Mouse (Mus musculus) lung, adult 2 months (tissue): ENCODE results near the gene Reep3. TPM values are rescaled to one million over a fixed set of nuclear protein-coding genes. Genes with fewer than 3 reads are reported as not detected.
A peak's percentile ranks its signal among the peaks of the same experiment; 100 is the strongest.

Experiments
- DNase-seq: peaks from one replicate; pipeline ENCODE4 v3.0.0; 2022
- H3K4me1 ChIP-seq: fragments of 200-500 bp; 2 replicates; pipeline ENCODE4 v1.6.1; 2011; ENCODE audit warnings: low read length; ENCODE audit not compliant: control insufficient read depth, insufficient read depth
- H3K4me3 ChIP-seq: fragments of 200-500 bp; replicated peaks from 2 replicates; pipeline ENCODE3; 2011; ENCODE audit warnings: low read depth, mild to moderate bottlenecking, control low read depth, low read length; ENCODE audit errors: extremely low read depth
- CTCF ChIP-seq: fragments of 200-500 bp; IDR thresholded peaks from 2 replicates; pipeline ENCODE4 v1.5.1; 2011; ENCODE audit warnings: mild to moderate bottlenecking, low read length, control low read depth; ENCODE audit not compliant: insufficient read depth
- POLR2A ChIP-seq: fragments of 200-500 bp; IDR thresholded peaks from 2 replicates; pipeline ENCODE4 v1.6.1; 2011; ENCODE audit warnings: low read depth, mild to moderate bottlenecking, control low read depth, low read length, borderline replicate concordance; ENCODE audit errors: extremely low read depth
- WGBS: fragments of 180-500 bp; shearing (Covaris S2); methylation state at CpG from one replicate; pipeline ENCODE4 v1.1.7; 2018; 5-methylcytosine and 5-hydroxymethylcytosine counted together
- polyA plus RNA-seq: library from polyadenylated mRNA; depleted of rRNA; stranded (reverse); fragments of >200 nt; gene quantifications from 2 replicates; pipeline ENCODE4 v1.2.3, GENCODE M21; 2012

Gene Reep3
- polyA plus RNA-seq, 1 experiment = 26.5 TPM

DNA sequence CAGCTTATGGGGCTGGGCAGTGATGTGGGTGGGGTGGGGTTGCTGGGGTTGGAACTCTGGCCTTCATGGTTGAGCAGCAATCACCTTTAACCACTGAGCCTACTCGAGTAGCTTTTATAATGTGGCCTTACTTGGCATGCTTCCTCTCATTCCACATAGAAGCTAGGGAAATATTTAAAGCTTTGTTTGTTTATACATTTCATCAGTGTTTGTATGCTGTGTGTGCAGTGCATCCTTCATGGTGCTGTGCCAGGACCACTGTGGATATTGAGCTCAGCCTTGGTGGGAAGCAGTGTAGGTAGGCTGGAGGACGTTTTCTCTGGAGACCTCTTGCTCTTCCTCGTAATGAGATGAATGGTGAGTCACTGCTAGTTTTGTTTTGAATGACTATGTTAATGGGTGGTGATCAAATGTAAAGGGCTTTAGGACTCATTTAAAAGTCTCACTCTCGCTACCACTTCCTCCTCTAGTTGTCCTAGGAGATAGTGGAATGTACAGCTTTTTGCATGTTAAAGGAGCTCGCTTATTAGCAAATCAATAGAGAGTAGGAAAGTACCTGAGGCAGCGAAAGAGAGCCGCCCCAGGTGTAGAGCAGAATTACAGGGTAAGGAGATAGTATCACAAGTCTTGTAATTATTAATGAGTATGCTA lies 3.4 kb upstream of the Reep3 start:
- WGBS = 46% methylated on average over 7 of the region's 7 CpGs
- Histone ChIP-seq H3K4me1 (peaks cover 42% of the 10 kb centered on the region), H3K4me3 (no peak overlapping the region)
- TF ChIP-seq CTCF (no peak), POLR2A (no peak)
- no peak for DNase-seq

DNA sequence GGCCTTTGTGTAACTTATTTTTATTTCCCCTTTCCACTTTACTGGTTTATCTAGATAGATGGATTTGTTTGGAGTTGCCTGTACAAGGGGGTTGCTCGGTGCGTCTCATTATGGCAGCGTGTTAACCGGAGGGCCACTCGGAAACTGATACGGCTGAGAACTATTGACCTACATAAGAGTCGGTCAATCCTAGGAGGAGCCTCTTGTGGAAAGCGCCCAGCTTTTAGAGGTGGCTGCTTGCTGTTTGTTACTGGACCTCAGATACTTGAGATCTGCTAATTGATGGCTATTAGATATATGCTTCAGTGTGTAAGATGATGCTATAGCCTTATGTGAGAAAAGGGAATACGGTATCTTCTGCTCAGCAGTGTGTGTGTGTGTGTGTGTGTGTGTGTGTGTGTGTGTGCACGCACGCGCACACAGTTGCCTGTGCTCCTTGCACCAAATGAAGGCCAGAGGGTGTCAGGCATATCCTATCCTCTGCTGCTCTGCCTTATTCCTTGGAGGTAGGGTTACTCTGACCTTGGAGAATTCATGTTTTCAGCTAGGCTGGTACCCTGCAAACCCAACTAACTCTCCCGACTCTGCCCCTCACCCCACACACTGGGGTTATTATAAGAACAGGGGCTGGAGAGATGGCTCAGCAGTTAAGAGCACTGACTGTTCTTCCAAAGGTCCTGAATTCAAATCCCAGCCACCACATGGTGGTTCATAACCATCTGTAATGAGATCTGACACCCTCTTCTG lies 2.6 kb upstream of the Reep3 start:
- H3K4me3 ChIP-seq = no peak overlapping the region
- no peak for DNase-seq
- 61% methylated on average over 13 of the region's 13 CpGs for WGBS
- H3K4me1 ChIP-seq = peaks cover 39% of the 10 kb centered on the region
- no peak for TF ChIP-seq POLR2A

DNA sequence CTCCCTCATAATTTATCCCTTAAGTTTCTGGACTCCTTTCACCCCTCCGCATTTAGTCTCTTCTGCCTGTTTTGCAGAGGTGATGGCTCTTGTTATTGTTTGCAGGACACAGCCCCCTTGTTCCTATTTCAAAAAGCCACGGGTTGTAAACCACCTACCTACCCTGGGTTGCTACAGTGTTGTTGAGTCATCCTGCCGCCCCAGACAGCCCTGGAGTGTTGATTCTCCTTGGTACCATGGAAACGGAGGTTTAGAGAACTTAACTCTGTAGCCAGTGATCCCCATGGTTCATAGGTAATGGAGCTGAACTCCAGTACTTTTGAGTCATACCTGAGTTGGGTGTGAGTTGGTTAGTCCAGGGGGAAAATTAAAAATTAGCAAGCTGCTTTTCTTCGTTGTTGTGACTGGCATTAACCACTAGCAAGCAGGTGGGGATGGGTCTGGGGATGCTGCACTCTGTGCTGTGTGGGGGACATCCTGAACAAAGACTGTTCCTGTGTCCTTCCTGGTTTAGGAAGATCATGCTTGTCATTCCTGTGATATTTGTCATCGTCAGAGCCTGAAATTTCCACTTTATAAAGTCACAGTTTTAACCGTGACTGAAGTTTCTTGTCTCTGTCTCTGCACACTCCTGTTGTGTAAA lies 1.8 kb upstream of the Reep3 start:
- no peak overlapping the region for H3K4me3 ChIP-seq
- DNase-seq = no peak
- 23% methylated on average over 7 of the region's 7 CpGs for WGBS
- peaks cover 38% of the 10 kb centered on the region for H3K4me1 ChIP-seq
- TF ChIP-seq POLR2A (no peak), CTCF (no peak)

DNA sequence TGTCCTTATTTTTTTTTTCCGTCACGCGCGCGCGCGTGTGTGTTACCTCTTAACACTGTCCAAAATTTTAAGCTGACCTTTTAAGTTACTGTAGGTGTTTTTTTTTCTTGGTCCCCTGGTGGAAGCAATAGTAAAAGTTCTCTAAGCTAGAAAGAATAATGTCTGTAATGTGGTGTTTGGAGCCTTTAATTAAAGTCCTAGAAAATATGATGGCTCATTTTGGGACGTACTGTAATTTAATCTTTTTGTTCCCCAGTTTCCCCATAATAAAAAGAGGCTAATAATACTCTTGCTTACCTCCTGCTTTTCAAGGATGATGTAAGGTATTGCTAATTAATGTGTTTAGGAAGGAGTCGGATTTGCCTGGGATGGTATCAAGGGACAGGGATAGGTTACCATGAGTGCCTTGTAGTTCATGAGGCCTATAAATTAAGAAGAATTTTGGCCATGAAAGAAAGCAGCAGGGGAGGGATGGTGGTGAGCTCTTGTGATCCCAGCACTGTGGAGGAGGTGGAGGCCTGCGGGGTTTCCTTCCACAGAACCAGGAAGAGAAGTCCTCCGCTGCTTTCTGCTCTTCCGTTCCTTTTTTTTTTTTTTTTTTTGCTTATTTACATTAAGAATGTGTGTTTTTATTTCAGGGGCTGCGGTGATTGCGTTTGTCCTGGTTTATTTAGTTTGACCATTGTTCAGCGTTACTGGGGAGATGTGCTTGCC lies 849 bp upstream of the Reep3 start:
- DNase-seq = no peak
- peaks cover 32% of the 10 kb centered on the region for H3K4me1 ChIP-seq
- whole genome bisulfite sequencing = 4% methylated on average over 15 of the region's 15 CpGs
- H3K4me3 ChIP-seq = peak overlapping the region; percentile 50
- TF ChIP-seq POLR2A (no peak), CTCF (no peak)

DNA sequence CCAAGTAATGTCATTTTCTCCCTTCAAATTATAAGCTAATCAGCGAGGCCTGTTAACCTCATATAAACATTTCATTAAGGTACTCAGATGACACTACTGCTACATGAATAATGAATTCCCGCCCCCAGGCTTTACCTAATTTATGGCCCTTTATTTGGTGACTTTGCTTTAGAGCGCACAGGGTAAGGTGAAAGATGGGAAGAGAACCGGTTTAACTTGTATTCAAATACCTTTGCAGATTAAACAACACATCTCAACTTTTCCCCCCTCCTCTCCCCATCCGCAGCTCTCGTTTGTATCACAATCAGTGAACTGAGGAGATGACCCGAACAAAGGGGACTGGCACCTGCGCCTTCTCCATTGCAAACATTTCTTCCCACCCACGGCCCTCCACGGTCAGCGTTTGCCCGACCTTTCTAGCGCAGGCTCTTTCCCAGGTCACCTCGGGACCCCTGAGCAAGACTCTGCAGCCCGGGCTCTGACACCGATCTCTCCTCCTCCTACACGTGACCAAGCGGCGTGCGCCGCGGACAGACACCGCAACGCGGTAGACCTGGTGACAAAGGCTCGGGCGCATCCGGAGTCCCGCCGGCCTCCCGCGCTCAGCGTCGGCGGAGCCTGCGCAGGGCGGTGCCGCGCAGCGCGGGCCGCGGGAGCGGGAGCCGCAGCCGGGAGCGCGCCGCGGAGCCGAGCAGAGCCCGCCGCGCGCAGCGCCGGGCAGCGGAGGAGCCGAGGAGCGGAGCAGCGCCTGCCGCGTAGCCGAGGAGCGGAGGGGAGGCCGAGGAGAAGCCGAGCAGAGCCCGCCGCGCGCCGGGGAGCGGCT lies 736 bp downstream of the Reep3 start, which contains the start of gene Jmjd1c:
Gene Jmjd1c, plus strand, starts transcription at position 328 of the 823 bp plus-strand sequence.
- peak; percentile 49 for TF ChIP-seq POLR2A
- TF ChIP-seq CTCF = no peak
- whole genome bisulfite sequencing = 3% methylated on average over 69 of the region's 73 CpGs

DNA sequence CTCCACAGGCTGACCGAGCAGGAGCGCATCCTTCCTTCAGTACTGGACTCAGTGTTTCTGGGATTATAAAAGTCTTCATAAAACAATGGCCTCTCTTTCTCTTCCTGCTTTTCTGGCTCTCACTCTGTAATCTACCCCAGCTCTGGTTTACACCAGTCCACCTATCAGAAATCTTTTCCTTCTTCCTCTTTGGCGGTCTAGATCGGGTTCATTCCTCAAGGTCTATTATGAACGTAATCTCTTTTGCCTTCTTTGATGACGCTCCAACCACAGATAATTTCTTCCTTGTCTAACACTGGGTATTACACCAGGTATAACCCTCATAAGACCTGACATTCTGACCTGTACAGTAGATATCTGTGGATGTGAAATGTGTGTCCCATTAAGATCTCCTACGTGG lies 1.8 kb downstream of the Reep3 start:
- DNase-seq = no peak
- Histone ChIP-seq H3K4me1 (peaks cover 18% of the 10 kb centered on the region), H3K4me3 (no peak overlapping the region)
- WGBS = 67% methylated on average over 7 of the region's 7 CpGs
- TF ChIP-seq CTCF = no peak
- no peak for TF ChIP-seq POLR2A

More for the DNA sequence above, 736 bp downstream of the Reep3 start, which contains the start of gene Jmjd1c:
- peak; percentile 80 for DNase-seq
- Histone ChIP-seq H3K4me1 (peaks cover 21% of the 10 kb centered on the region), H3K4me3 (peak within 1 kb of the TSS; percentile 85)

DNA sequence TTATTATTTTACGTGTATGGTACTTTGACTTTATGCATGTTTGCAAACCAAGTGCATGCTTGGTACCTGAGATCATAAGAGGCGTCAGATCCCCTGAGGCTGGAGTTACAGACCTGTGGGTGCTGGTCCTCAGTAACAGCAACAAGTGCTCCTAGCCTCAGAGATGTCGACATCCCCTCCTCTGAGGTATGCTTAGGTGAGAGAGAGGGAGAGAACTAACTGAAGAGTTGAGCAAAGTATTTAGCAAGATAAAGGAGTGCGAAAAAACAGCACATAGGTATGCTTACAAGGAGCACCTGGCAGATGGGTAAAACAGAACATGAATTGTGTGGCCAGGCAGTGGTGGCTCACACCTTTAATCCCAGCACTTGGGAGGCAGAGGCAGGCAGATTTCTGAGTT lies 6.1 kb downstream of the Reep3 start:
- Histone ChIP-seq H3K4me3 (no peak overlapping the region), H3K4me1 (0 out of 2 replicates have a peak, but pooled peaks cover 4% of the 10 kb centered on the region)
- 76% methylated on average over 4 of the region's 4 CpGs for WGBS
- TF ChIP-seq POLR2A (no peak), CTCF (no peak)
- DNase-seq = no peak

DNA sequence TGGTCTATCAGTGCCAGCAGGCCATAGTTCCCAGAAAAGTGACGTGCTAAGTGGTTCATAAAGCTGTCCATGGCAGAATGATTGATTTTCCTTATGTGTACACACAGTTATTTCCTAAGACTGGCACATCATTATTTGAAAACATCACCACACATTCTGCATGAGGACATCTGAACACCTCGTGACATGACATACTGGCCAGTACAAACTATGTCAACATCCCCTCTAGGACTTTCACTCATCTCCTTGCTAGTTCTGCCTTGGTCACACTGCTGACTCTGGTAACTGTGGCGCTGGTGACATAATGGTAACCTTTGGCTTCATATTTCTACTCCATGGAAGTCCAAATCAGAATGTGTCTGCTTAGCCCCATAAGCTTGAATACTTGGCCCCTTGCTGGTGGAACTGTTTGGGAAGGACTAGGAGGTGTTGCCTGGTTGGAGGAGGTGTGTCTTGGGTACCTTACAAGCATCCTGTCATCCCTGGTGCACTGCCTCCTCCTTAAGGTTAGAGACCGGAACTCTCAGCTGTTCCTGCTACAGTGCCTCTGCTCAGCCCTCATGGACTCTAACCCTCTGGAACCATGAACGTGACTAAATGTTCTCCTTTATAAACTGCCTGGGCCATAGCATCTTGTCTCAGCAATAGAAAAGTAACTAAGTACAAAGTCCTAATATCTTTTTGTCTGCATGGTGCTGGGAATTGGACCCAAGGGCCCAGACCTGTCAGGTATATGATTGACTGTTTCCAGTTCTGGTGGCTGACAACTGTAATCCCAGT lies 9.1 kb downstream of the Reep3 start:
- 89% methylated on average over 5 of the region's 5 CpGs for WGBS
- DNase-seq = no peak
- TF ChIP-seq CTCF = no peak
- no peak for TF ChIP-seq POLR2A
- Histone ChIP-seq H3K4me3 (no peak overlapping the region), H3K4me1 (0 out of 2 replicates have a peak, but pooled peaks cover 2% of the 10 kb centered on the region)

DNA sequence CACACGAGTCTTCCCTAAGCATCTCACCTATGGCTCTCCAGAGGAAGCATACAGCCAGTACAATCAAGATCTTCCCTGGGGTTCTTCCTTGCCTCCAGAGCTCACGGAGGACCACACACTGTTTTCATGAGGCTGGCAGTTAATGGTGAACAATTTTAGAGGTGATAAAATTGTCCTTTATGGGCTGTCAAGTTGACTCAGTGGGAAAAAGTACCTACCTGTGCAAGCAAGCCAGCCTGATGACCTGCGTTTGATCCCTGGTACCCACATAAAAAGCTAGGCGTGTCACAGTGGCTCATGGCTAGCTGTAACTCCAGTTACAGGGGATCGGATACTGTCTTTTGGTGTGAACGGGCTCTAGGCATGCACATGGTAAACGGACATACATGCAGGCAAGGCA lies 10.8 kb downstream of the Reep3 start:
- DNase-seq = no peak
- H3K4me3 ChIP-seq = no peak overlapping the region
- WGBS = 84% methylated on average over 7 of the region's 7 CpGs
- no peak for TF ChIP-seq POLR2A
- TF ChIP-seq CTCF = no peak
- 0 out of 2 replicates have a peak, but pooled peaks cover 2% of the 10 kb centered on the region for H3K4me1 ChIP-seq
